Mouse (Mus musculus) kidney, adult 2 months (tissue): ENCODE results near the gene Rps6ka4. TPM values are rescaled to one million over a fixed set of nuclear protein-coding genes. Genes with fewer than 3 reads are reported as not detected.

Source experiments
- DNase-seq: peaks from one replicate; pipeline ENCODE4 v3.0.0; 2021
- H3K27ac ChIP-seq: fragments of 200-500 bp; 2 replicates; pipeline ENCODE4 v1.5.1; 2012; ENCODE audit warnings: low read depth, low read length, control low read depth, inconsistent platforms; ENCODE audit not compliant: insufficient read depth
- H3K27me3 ChIP-seq: fragments of 200-500 bp; replicated peaks from 2 replicates; pipeline ENCODE4 v1.6.1; 2012; ENCODE audit warnings: mild to moderate bottlenecking, moderate library complexity, low read length, inconsistent platforms; ENCODE audit not compliant: control insufficient read depth, insufficient read depth
- H3K36me3 ChIP-seq: fragments of 200-500 bp; 2 replicates; pipeline ENCODE4 v1.6.1; 2012; ENCODE audit warnings: mild to moderate bottlenecking, moderate library complexity, low read length, inconsistent platforms; ENCODE audit not compliant: control insufficient read depth, insufficient read depth
- H3K4me1 ChIP-seq: fragments of 200-500 bp; 2 replicates; pipeline ENCODE4 v1.6.1; 2011; ENCODE audit warnings: low read length; ENCODE audit not compliant: control insufficient read depth, insufficient read depth
- H3K4me3 ChIP-seq: fragments of 200-500 bp; 2 replicates; pipeline ENCODE4 v1.5.1; 2011; ENCODE audit warnings: mild to moderate bottlenecking, low read depth, low read length, control low read depth; ENCODE audit not compliant: insufficient read depth
- CTCF ChIP-seq: fragments of 200-500 bp; conservative IDR thresholded peaks from 2 replicates; pipeline ENCODE4 v1.5.1; 2011; ENCODE audit warnings: low read depth, mild to moderate bottlenecking, control low read depth, low read length, moderate library complexity, mixed read lengths; ENCODE audit not compliant: insufficient read depth, insufficient read length
- POLR2A ChIP-seq: fragments of 200-500 bp; IDR thresholded peaks from one replicate; pipeline ENCODE4 v1.6.1; 2011; ENCODE audit warnings: low read depth, low read length, control low read depth
- WGBS: fragments of 180-500 bp; shearing (Covaris S2); methylation state at CpG from one replicate; pipeline ENCODE4 v1.1.7; 2018; 5-methylcytosine and 5-hydroxymethylcytosine counted together
- polyA plus RNA-seq: library from polyadenylated mRNA; depleted of rRNA; stranded (reverse); fragments of >200 nt; gene quantifications from 2 replicates; pipeline ENCODE4 v1.2.3, GENCODE M21; 2012; rRNA removed

Gene Rps6ka4
- 19.9 and 22.8 TPM in 2 replicates for polyA plus RNA-seq

- H3K27ac ChIP-seq = peak within 1 kb of the TSS; percentile 19
- WGBS = 3% methylated on average over 43 of the region's 44 CpGs
These were observed at the start of gene Rps6ka4 for GRCm38 (mm10) chr19:6840475-6841291. TSS of gene Rps6ka4 (minus strand) at chr19:6840636.

GRCm38 (mm10) chr19:6877965-6878364, 37.5 kb upstream of the Rps6ka4 start:
- no peak for DNase-seq
- no peaks in the 10 kb centered on the region for H3K36me3 ChIP-seq
- H3K27ac ChIP-seq = no peak overlapping the region
- TF ChIP-seq CTCF (no peak), POLR2A (no peak)
- no peaks in the 10 kb centered on the region for H3K27me3 ChIP-seq
- H3K4me1 ChIP-seq = no peaks in the 10 kb centered on the region
- no peak overlapping the region for H3K4me3 ChIP-seq
- WGBS = 88% methylated on average over 4 of the region's 4 CpGs

More at GRCm38 (mm10) chr19:6840475-6841291, at the start of gene Rps6ka4:
- peak; percentile 78 for DNase-seq
- Histone ChIP-seq H3K4me1 (peaks cover 5% of the 10 kb centered on the region), H3K36me3 (no peaks in the 10 kb centered on the region), H3K4me3 (peak within 1 kb of the TSS; percentile 89), H3K27me3 (no peaks in the 10 kb centered on the region)
- TF ChIP-seq CTCF (no peak), POLR2A (peak; percentile 11)

- Histone ChIP-seq H3K4me3 (no peak overlapping the region), H3K27ac (no peak overlapping the region), H3K27me3 (no peaks in the 10 kb centered on the region), H3K36me3 (no peaks in the 10 kb centered on the region), H3K4me1 (peaks cover 5% of the 10 kb centered on the region)
- TF ChIP-seq POLR2A (no peak), CTCF (no peak)
- no peak for DNase-seq
These were observed 36.4 kb upstream of the Rps6ka4 start for GRCm38 (mm10) chr19:6876799-6877198.

GRCm38 (mm10) chr19:6875834-6876233, 35.4 kb upstream of the Rps6ka4 start:
- Histone ChIP-seq H3K4me1 (peaks cover 15% of the 10 kb centered on the region), H3K27me3 (no peaks in the 10 kb centered on the region), H3K36me3 (no peaks in the 10 kb centered on the region), H3K4me3 (no peak overlapping the region), H3K27ac (no peak overlapping the region)
- 84% methylated on average over 6 of the region's 6 CpGs for WGBS
- TF ChIP-seq CTCF (no peak), POLR2A (no peak)
- DNase-seq = no peak

- 84% methylated on average over 1 of the region's 1 CpGs for WGBS
- H3K36me3 ChIP-seq = no peaks in the 10 kb centered on the region
- H3K27me3 ChIP-seq = no peaks in the 10 kb centered on the region
- TF ChIP-seq POLR2A (no peak), CTCF (no peak)
- no peak for DNase-seq
- H3K4me1 ChIP-seq = peaks cover 17% of the 10 kb centered on the region
- H3K27ac ChIP-seq = no peak overlapping the region
- no peak overlapping the region for H3K4me3 ChIP-seq
These were observed 33.8 kb upstream of the Rps6ka4 start for GRCm38 (mm10) chr19:6874257-6874656.

- Histone ChIP-seq H3K27me3 (no peaks in the 10 kb centered on the region), H3K4me3 (no peak overlapping the region), H3K27ac (no peak overlapping the region; the same call in 1 of the 2 replicates), H3K36me3 (no peaks in the 10 kb centered on the region), H3K4me1 (peaks cover 20% of the 10 kb centered on the region)
- WGBS = 67% methylated on average over 3 of the region's 3 CpGs
- no peak for DNase-seq
- TF ChIP-seq POLR2A (no peak), CTCF (no peak)
These were observed 32.3 kb upstream of the Rps6ka4 start for GRCm38 (mm10) chr19:6872701-6873100.

- TF ChIP-seq CTCF (peak; percentile 84), POLR2A (no peak)
- Histone ChIP-seq H3K36me3 (no peaks in the 10 kb centered on the region), H3K4me3 (no peak overlapping the region), H3K27ac (peak overlapping the region; percentile 78), H3K27me3 (no peaks in the 10 kb centered on the region), H3K4me1 (peaks cover 20% of the 10 kb centered on the region)
- peak; percentile 95 for DNase-seq
- 27% methylated on average over 5 of the region's 5 CpGs for WGBS
These were observed 31.3 kb upstream of the Rps6ka4 start for GRCm38 (mm10) chr19:6871574-6872271.
